Comparison of ENCODE assay signal across 11 mouse cellular contexts in the genomic region with DNA sequence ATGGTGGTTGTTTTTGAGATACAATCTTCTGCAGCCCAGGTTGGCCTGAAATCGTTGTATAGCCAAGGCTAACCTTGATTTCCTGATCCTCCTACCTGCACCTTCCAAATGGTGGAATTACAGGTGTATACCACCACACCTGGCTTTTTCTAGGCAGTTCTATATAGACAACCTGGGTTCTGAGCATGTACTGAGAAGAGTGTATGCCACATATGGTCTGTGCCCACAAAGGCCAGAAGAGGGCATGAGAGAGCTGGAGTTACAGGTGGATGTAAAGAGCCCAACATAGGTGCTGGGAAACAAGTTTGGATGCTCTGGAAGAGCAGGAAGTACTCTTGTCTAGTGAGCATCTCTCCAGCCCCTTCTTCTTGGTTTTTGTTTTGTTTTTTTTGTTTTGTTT. TPM values are rescaled to one million over a fixed set of nuclear protein-coding genes. Genes with fewer than 3 reads are reported as not detected.
A peak's percentile ranks its signal among the peaks of the same experiment; 100 is the strongest.
DNase-seq lines count a peak whose midpoint lies in the region; ATAC-seq and TF ChIP-seq lines count a peak whose summit lies in the region.
"Had no signal": no experiment of that assay in that cellular context is flagged by ENCODE, and none has a peak within 500 bp of the region (broad histone marks: within the 10 kb centered on the region; RNA-seq: fewer than 3 reads in every experiment).

No protein-coding gene starts in this region.

- H3K9me3 ChIP-seq in midbrain, postnatal 0 days (ENCODE audit: low read length), result no peaks in the 10 kb centered on the region
- no peaks in the 10 kb centered on the region for H3K9me3 ChIP-seq in midbrain, embryonic 14.5 days (ENCODE audit: control insufficient read depth, low read length)
- H3K9me3 ChIP-seq in midbrain, embryonic 13.5 days, result no peaks in the 10 kb centered on the region
- H3K9me3 ChIP-seq: midbrain, embryonic 12.5 days had no signal

- H3K4me2 ChIP-seq in midbrain, postnatal 0 days (ENCODE audit: low read depth, low read length, poor library complexity, severe bottlenecking), result no peak overlapping the region
- H3K4me2 ChIP-seq in midbrain, embryonic 14.5 days (ENCODE audit: low read length), result no peak overlapping the region
- no peak overlapping the region for H3K4me2 ChIP-seq in midbrain, embryonic 13.5 days (replicated peaks)
- H3K4me2 ChIP-seq: midbrain, embryonic 12.5 days had no signal

- no peak overlapping the region for H3K27ac ChIP-seq in midbrain, postnatal 0 days (ENCODE audit: low read depth, low read length)
- no peak overlapping the region for H3K27ac ChIP-seq in midbrain, embryonic 14.5 days (replicated peaks; ENCODE audit: low read depth, low read length)
- H3K27ac ChIP-seq in midbrain, embryonic 13.5 days, result no peak overlapping the region
- H3K27ac ChIP-seq: midbrain, embryonic 12.5 days had no signal

- no peak for ATAC-seq in midbrain, postnatal 0 days (ENCODE audit: low FRiP score)
- ATAC-seq in midbrain, embryonic 14.5 days (ENCODE audit: low FRiP score, low TSS enrichment), result no peak
- no peak for ATAC-seq in midbrain, embryonic 13.5 days
- no peak for ATAC-seq in erythroid progenitor cell, adult 5-6 weeks (replicated peaks; ENCODE audit: low FRiP score, poor library complexity, severe bottlenecking)

- H3K4me1 ChIP-seq in midbrain, postnatal 0 days (ENCODE audit: insufficient read depth, low read length), result peaks cover 5% of the 10 kb centered on the region; the same call in 1 of the 2 replicates
- H3K4me1 ChIP-seq in midbrain, embryonic 14.5 days (ENCODE audit: control insufficient read depth, insufficient read depth, low read length), result peaks cover 7% of the 10 kb centered on the region; the same call in 1 of the 2 replicates
- H3K4me1 ChIP-seq in midbrain, embryonic 13.5 days (replicated peaks), result peaks cover 21% of the 10 kb centered on the region

- no peaks in the 10 kb centered on the region for H3K27me3 ChIP-seq in midbrain, postnatal 0 days (ENCODE audit: insufficient read depth, low read length)
- H3K27me3 ChIP-seq in midbrain, embryonic 14.5 days (ENCODE audit: control insufficient read depth, insufficient read depth, low read length), result peaks cover 7% of the 10 kb centered on the region
- H3K27me3 ChIP-seq in midbrain, embryonic 13.5 days, result peaks cover 17% of the 10 kb centered on the region

- WGBS in midbrain, postnatal 0 days, result 42% methylated on average over 1 of the region's 1 CpGs
- WGBS in midbrain, embryonic 14.5 days, result 47% methylated on average over 1 of the region's 1 CpGs
- WGBS in midbrain, embryonic 13.5 days, result 38% methylated on average over 1 of the region's 1 CpGs

- no peaks in the 10 kb centered on the region for H3K36me3 ChIP-seq in midbrain, postnatal 0 days (ENCODE audit: insufficient read depth, low read length)
- H3K36me3 ChIP-seq in midbrain, embryonic 14.5 days (ENCODE audit: control insufficient read depth, insufficient read depth, low read length), result no peaks in the 10 kb centered on the region
- no peaks in the 10 kb centered on the region for H3K36me3 ChIP-seq in midbrain, embryonic 13.5 days
- H3K36me3 ChIP-seq: midbrain, embryonic 12.5 days had no signal

- peak; percentile 53 for TF ChIP-seq CTCF in midbrain, postnatal 0 days (IDR thresholded peaks at IDR 0.05)

- DNase-seq in adrenal gland, adult 2 months, result peak; percentile 53
- DNase-seq in adrenal gland, adult 8-10 months, result no peak
- no peak for DNase-seq in midbrain, postnatal 0 days (ENCODE audit: low spot score)
- DNase-seq in midbrain, embryonic 14.5 days, result no peak
- DNase-seq in kidney, postnatal 36 days, result peak; percentile 30 to 60
- DNase-seq in thymus, postnatal 36 days, result peak; percentile 26 to 34
- DNase-seq: heart, adult 11 months had no signal

- H3K4me3 ChIP-seq in midbrain, postnatal 0 days (ENCODE audit: low read depth, low read length), result no peak overlapping the region
- no peak overlapping the region for H3K4me3 ChIP-seq in midbrain, embryonic 14.5 days (replicated peaks; ENCODE audit: low read depth, low read length)
- no peak overlapping the region for H3K4me3 ChIP-seq in midbrain, embryonic 13.5 days (replicated peaks)
- H3K4me3 ChIP-seq: midbrain, embryonic 12.5 days had no signal

- no peak overlapping the region for H3K9ac ChIP-seq in midbrain, postnatal 0 days (replicated peaks; ENCODE audit: low read length, poor library complexity, severe bottlenecking)
- no peak overlapping the region for H3K9ac ChIP-seq in midbrain, embryonic 14.5 days (replicated peaks; ENCODE audit: low read length)
- H3K9ac ChIP-seq in midbrain, embryonic 13.5 days (replicated peaks), result no peak overlapping the region
- H3K9ac ChIP-seq: midbrain, embryonic 12.5 days had no signal

RNA-seq across cellular contexts. Expression of a gene that starts 2.6 kb away (rescaled TPM):
- 1 to 10 TPM; 3.0 to 4.6 TPM for total RNA-seq in adrenal gland, adult 2 months (2021)
- polyA plus RNA-seq in adrenal gland, adult 2 months (2012; rRNA removed), result 1.5 and 3.3 TPM in 2 replicates
- total RNA-seq in adrenal gland, adult 8-10 months (2022), result 1 to 10 TPM; 3.1 to 9.9 (median 5.0) TPM
- total RNA-seq in midbrain, postnatal 0 days (2014; rRNA removed), result 4.9 and 8.5 TPM in 2 replicates
- 3.7 and 4.3 TPM in 2 replicates for polyA plus RNA-seq in midbrain, postnatal 0 days (2015; fragmentation: Nextera tagmentation; extraction: Ambion mirVana)
- 0.57 and 0.84 TPM in 2 replicates for polyA plus RNA-seq in midbrain, embryonic 14.5 days (2014; fragmentation: Nextera tagmentation; extraction: Ambion mirVana)
- 0.58 and 0.59 TPM in 2 replicates for polyA plus RNA-seq in midbrain, embryonic 13.5 days (2015; fragmentation: Nextera tagmentation; extraction: Ambion mirVana)
- total RNA-seq in erythroid progenitor cell, adult 5-6 weeks (2015; ENCODE audit: low replicate concordance), result not detected in 2 replicates
- total RNA-seq in erythroid progenitor cell, adult 5-6 weeks (2017; ENCODE audit: low replicate concordance), result not detected in 2 replicates

RNA-seq across cellular contexts. Expression of a gene that starts 21.9 kb away (rescaled TPM):
- total RNA-seq in adrenal gland, adult 2 months (2021), result 1 to 10 TPM; 1.3 to 1.9 TPM
- 1.3 and 1.6 TPM in 2 replicates for polyA plus RNA-seq in adrenal gland, adult 2 months (2012; rRNA removed)
- 1 to 10 TPM; 1.5 to 2.4 (median 1.8) TPM for total RNA-seq in adrenal gland, adult 8-10 months (2022)
- 3.0 and 3.3 TPM in 2 replicates for total RNA-seq in midbrain, postnatal 0 days (2014; rRNA removed)
- polyA plus RNA-seq in midbrain, postnatal 0 days (2015; fragmentation: Nextera tagmentation; extraction: Ambion mirVana), result 0.83 and 1.0 TPM in 2 replicates
- polyA plus RNA-seq in midbrain, embryonic 14.5 days (2014; fragmentation: Nextera tagmentation; extraction: Ambion mirVana), result 0.62 and 0.84 TPM in 2 replicates
- 0.71 and 0.81 TPM in 2 replicates for polyA plus RNA-seq in midbrain, embryonic 13.5 days (2015; fragmentation: Nextera tagmentation; extraction: Ambion mirVana)
- total RNA-seq in erythroid progenitor cell, adult 5-6 weeks (2015; ENCODE audit: low replicate concordance), result 0.36 TPM in 1 of 2 replicates, not detected in the other
- total RNA-seq in erythroid progenitor cell, adult 5-6 weeks (2017; ENCODE audit: low replicate concordance), result not detected in 2 replicates

RNA-seq across cellular contexts. Expression of a gene that starts 28.9 kb away (rescaled TPM):
- 10 to 100 TPM; 20.3 to 24.5 TPM for total RNA-seq in adrenal gland, adult 2 months (2021)
- polyA plus RNA-seq in adrenal gland, adult 2 months (2012; rRNA removed), result 38.9 and 43.9 TPM in 2 replicates
- total RNA-seq in adrenal gland, adult 8-10 months (2022), result 10 to 100 TPM; 27.3 to 38.0 (median 32.6) TPM
- 33.1 and 46.0 TPM in 2 replicates for total RNA-seq in midbrain, postnatal 0 days (2014; rRNA removed)
- polyA plus RNA-seq in midbrain, postnatal 0 days (2015; fragmentation: Nextera tagmentation; extraction: Ambion mirVana), result 44.2 and 49.7 TPM in 2 replicates
- polyA plus RNA-seq in midbrain, embryonic 14.5 days (2014; fragmentation: Nextera tagmentation; extraction: Ambion mirVana), result 25.5 and 26.3 TPM in 2 replicates
- 33.9 and 36.7 TPM in 2 replicates for polyA plus RNA-seq in midbrain, embryonic 13.5 days (2015; fragmentation: Nextera tagmentation; extraction: Ambion mirVana)
- total RNA-seq in erythroid progenitor cell, adult 5-6 weeks (2015; ENCODE audit: low replicate concordance), result 1.3 and 6.5 TPM in 2 replicates
- 2.1 TPM in 1 of 2 replicates, not detected in the other for total RNA-seq in erythroid progenitor cell, adult 5-6 weeks (2017; ENCODE audit: low replicate concordance)

RNA-seq across cellular contexts. Expression of a gene that starts 32.0 kb away (rescaled TPM):
- under 1 TPM; 0.21 to 0.35 TPM for total RNA-seq in adrenal gland, adult 2 months (2021)
- 0.02 TPM in 1 of 2 replicates, not detected in the other for polyA plus RNA-seq in adrenal gland, adult 2 months (2012; rRNA removed)
- under 1 TPM; 0.32 to 0.80 (median 0.40) TPM for total RNA-seq in adrenal gland, adult 8-10 months (2022)
- total RNA-seq in midbrain, postnatal 0 days (2014; rRNA removed), result 0.44 and 1.4 TPM in 2 replicates
- polyA plus RNA-seq in midbrain, postnatal 0 days (2015; fragmentation: Nextera tagmentation; extraction: Ambion mirVana), result 0.05 and 0.06 TPM in 2 replicates
- 0.11 TPM in 1 of 2 replicates, not detected in the other for polyA plus RNA-seq in midbrain, embryonic 14.5 days (2014; fragmentation: Nextera tagmentation; extraction: Ambion mirVana)
- polyA plus RNA-seq in midbrain, embryonic 13.5 days (2015; fragmentation: Nextera tagmentation; extraction: Ambion mirVana), result 0.15 and 0.16 TPM in 2 replicates
- not detected in 2 replicates for total RNA-seq in erythroid progenitor cell, adult 5-6 weeks (2015; ENCODE audit: low replicate concordance)
- total RNA-seq in erythroid progenitor cell, adult 5-6 weeks (2017; ENCODE audit: low replicate concordance), result not detected in 2 replicates
- polyA plus RNA-seq: embryonic facial prominence, embryonic 11.5 days; midbrain, embryonic 12.5 days had no signal

RNA-seq across cellular contexts. Expression of a gene that starts 32.1 kb away (rescaled TPM):
- 10 to 100 TPM; 42.3 to 48.4 TPM for total RNA-seq in adrenal gland, adult 2 months (2021)
- polyA plus RNA-seq in adrenal gland, adult 2 months (2012; rRNA removed), result 31.8 and 32.6 TPM in 2 replicates
- 10 to 100 TPM; 51.1 to 60.0 (median 56.2) TPM for total RNA-seq in adrenal gland, adult 8-10 months (2022)
- total RNA-seq in midbrain, postnatal 0 days (2014; rRNA removed), result 39.8 and 52.3 TPM in 2 replicates
- polyA plus RNA-seq in midbrain, postnatal 0 days (2015; fragmentation: Nextera tagmentation; extraction: Ambion mirVana), result 75.9 and 80.4 TPM in 2 replicates
- polyA plus RNA-seq in midbrain, embryonic 14.5 days (2014; fragmentation: Nextera tagmentation; extraction: Ambion mirVana), result 61.3 and 61.5 TPM in 2 replicates
- 52.0 and 52.6 TPM in 2 replicates for polyA plus RNA-seq in midbrain, embryonic 13.5 days (2015; fragmentation: Nextera tagmentation; extraction: Ambion mirVana)
- 9.7 and 18.9 TPM in 2 replicates for total RNA-seq in erythroid progenitor cell, adult 5-6 weeks (2015; ENCODE audit: low replicate concordance)
- 0.68 and 5.4 TPM in 2 replicates for total RNA-seq in erythroid progenitor cell, adult 5-6 weeks (2017; ENCODE audit: low replicate concordance)

Comparison
In these comparisons a context has a peak if more than half of its experiments do, and no peak if none do; other contexts are left out.
1. DNase-seq: peak in adrenal gland, adult 2 months (single experiment), kidney, postnatal 36 days (2 of 2) and thymus, postnatal 36 days (2 of 2); none in adrenal gland, adult 8-10 months (single experiment), midbrain, postnatal 0 days (single experiment) and midbrain, embryonic 14.5 days (single experiment).